Mouse (Mus musculus) forebrain, embryonic 16.5 days (tissue): ENCODE data around the gene Zfp740. TPM values are rescaled to one million over a fixed set of nuclear protein-coding genes. Genes with fewer than 3 reads are reported as not detected.

Source experiments
- ATAC-seq: fragments of 200-750 bp; cut with Nextera tagmentation; 2 replicates; pipeline ENCODE4 v1.8.0; 2017; ENCODE audit warnings: mild to moderate bottlenecking, moderate library complexity
- H3K27ac ChIP-seq: fragments of 300-500 bp; sonication (generic); 2 replicates; pipeline ENCODE4 v1.5.1; 2014; ENCODE audit warnings: low read length, control low read depth
- H3K27me3 ChIP-seq: fragments of 300-500 bp; sonication (generic); replicated peaks from 2 replicates; pipeline ENCODE4 v1.6.1; 2014; ENCODE audit warnings: low read length; ENCODE audit not compliant: control insufficient read depth, insufficient read depth
- H3K36me3 ChIP-seq: fragments of 300-500 bp; sonication (generic); 2 replicates; pipeline ENCODE4 v1.6.1; 2014; ENCODE audit not compliant: control insufficient read depth, insufficient read depth
- H3K4me1 ChIP-seq: fragments of 300-500 bp; sonication (generic); replicated peaks from 2 replicates; pipeline ENCODE4 v1.6.1; 2014; ENCODE audit warnings: low read length; ENCODE audit not compliant: control insufficient read depth, insufficient read depth
- H3K4me2 ChIP-seq: fragments of 300-500 bp; sonication (generic); 2 replicates; pipeline ENCODE4 v1.6.1; 2014; ENCODE audit warnings: mild to moderate bottlenecking, low read length, control low read depth
- H3K4me3 ChIP-seq: fragments of 300-500 bp; sonication (generic); replicated peaks from 2 replicates; pipeline ENCODE4 v1.5.1; 2014; ENCODE audit warnings: mild to moderate bottlenecking, low read length, control low read depth
- H3K9ac ChIP-seq: fragments of 300-500 bp; sonication (generic); replicated peaks from 2 replicates; pipeline ENCODE4 v1.6.1; 2014; ENCODE audit warnings: low read depth, low read length, control low read depth
- H3K9me3 ChIP-seq: fragments of 300-500 bp; sonication (generic); 2 replicates; pipeline ENCODE4 v1.6.1; 2016; ENCODE audit warnings: low read length; ENCODE audit not compliant: control insufficient read depth
- WGBS: fragments of 180-500 bp; shearing (Covaris S2); extraction: QIAGEN DNeasy Blood & Tissue Kit; methylation state at CpG from one replicate; pipeline ENCODE4 v1.1.7; 2014; 5-methylcytosine and 5-hydroxymethylcytosine counted together
- polyA plus RNA-seq: library from polyadenylated mRNA; unstranded; fragments of >200 nt; fragmentation: Nextera tagmentation; extraction: Ambion mirVana; gene quantifications from 2 replicates; pipeline ENCODE4 v1.2.1, GENCODE M21; 2015

Zfp740 gene
- polyA plus RNA-seq, 1 experiment from 2014 or later, result 84.6 TPM

GRCm38 (mm10) chr15:102188096-102188495 is 15.0 kb upstream of the Zfp740 start:
- no peak for ATAC-seq
- no peaks in the 10 kb centered on the region for H3K4me1 ChIP-seq
- H3K9ac ChIP-seq, result no peak overlapping the region
- no peak overlapping the region for H3K4me2 ChIP-seq
- no peak overlapping the region for H3K27ac ChIP-seq
- H3K36me3 ChIP-seq, result no peaks in the 10 kb centered on the region
- no peak overlapping the region for H3K4me3 ChIP-seq
- H3K27me3 ChIP-seq, result no peaks in the 10 kb centered on the region
- H3K9me3 ChIP-seq, result no peaks in the 10 kb centered on the region
- WGBS, result 89% methylated on average over 10 of the region's 10 CpGs

- no peak overlapping the region for H3K4me2 ChIP-seq
- H3K27ac ChIP-seq, result no peak overlapping the region
- no peak overlapping the region for H3K9ac ChIP-seq
- no peaks in the 10 kb centered on the region for H3K36me3 ChIP-seq
- WGBS, result 61% methylated on average over 6 of the region's 6 CpGs
- no peaks in the 10 kb centered on the region for H3K9me3 ChIP-seq
- ATAC-seq, result no peak
- H3K4me3 ChIP-seq, result no peak overlapping the region
- no peaks in the 10 kb centered on the region for H3K27me3 ChIP-seq
- H3K4me1 ChIP-seq, result no peaks in the 10 kb centered on the region
Observed at GRCm38 (mm10) chr15:102188883-102189282, 14.2 kb upstream of the Zfp740 start.

- H3K4me3 ChIP-seq, result no peak overlapping the region
- WGBS, result 87% methylated on average over 7 of the region's 7 CpGs
- H3K27ac ChIP-seq, result no peak overlapping the region
- H3K9ac ChIP-seq, result no peak overlapping the region
- H3K27me3 ChIP-seq, result no peaks in the 10 kb centered on the region
- no peaks in the 10 kb centered on the region for H3K36me3 ChIP-seq
- H3K4me2 ChIP-seq, result no peak overlapping the region
- ATAC-seq, result no peak
- H3K4me1 ChIP-seq, result no peaks in the 10 kb centered on the region
- H3K9me3 ChIP-seq, result no peaks in the 10 kb centered on the region
Observed at GRCm38 (mm10) chr15:102191699-102192098, 11.3 kb upstream of the Zfp740 start.

GRCm38 (mm10) chr15:102192271-102192812 is 10.7 kb upstream of the Zfp740 start:
- no peak overlapping the region for H3K4me3 ChIP-seq
- H3K27ac ChIP-seq, result no peak overlapping the region
- no peak for ATAC-seq
- H3K36me3 ChIP-seq, result no peaks in the 10 kb centered on the region
- H3K9me3 ChIP-seq, result no peaks in the 10 kb centered on the region
- no peaks in the 10 kb centered on the region for H3K4me1 ChIP-seq
- no peaks in the 10 kb centered on the region for H3K27me3 ChIP-seq
- 87% methylated on average over 7 of the region's 7 CpGs for WGBS
- H3K4me2 ChIP-seq, result no peak overlapping the region
- no peak overlapping the region for H3K9ac ChIP-seq

- no peaks in the 10 kb centered on the region for H3K36me3 ChIP-seq
- no peaks in the 10 kb centered on the region for H3K9me3 ChIP-seq
- no peaks in the 10 kb centered on the region for H3K27me3 ChIP-seq
- 67% methylated on average over 5 of the region's 5 CpGs for WGBS
- H3K9ac ChIP-seq, result no peak overlapping the region
- no peaks in the 10 kb centered on the region for H3K4me1 ChIP-seq
- H3K27ac ChIP-seq, result no peak overlapping the region
- H3K4me3 ChIP-seq, result no peak overlapping the region
- ATAC-seq, result no peak
- no peak overlapping the region for H3K4me2 ChIP-seq
Observed at GRCm38 (mm10) chr15:102192820-102193386, 10.1 kb upstream of the Zfp740 start.

GRCm38 (mm10) chr15:102193652-102194051 is 9.4 kb upstream of the Zfp740 start:
- Histone ChIP-seq H3K4me1 (no peaks in the 10 kb centered on the region), H3K36me3 (no peaks in the 10 kb centered on the region), H3K27ac (no peak overlapping the region), H3K27me3 (no peaks in the 10 kb centered on the region), H3K4me2 (no peak overlapping the region), H3K9me3 (no peaks in the 10 kb centered on the region), H3K9ac (no peak overlapping the region), H3K4me3 (no peak overlapping the region)
- ATAC-seq, result no peak
- 91% methylated on average over 4 of the region's 4 CpGs for WGBS

- Histone ChIP-seq H3K4me2 (no peak overlapping the region), H3K27me3 (no peaks in the 10 kb centered on the region), H3K4me1 (no peaks in the 10 kb centered on the region), H3K9ac (no peak overlapping the region), H3K4me3 (no peak overlapping the region), H3K9me3 (no peaks in the 10 kb centered on the region), H3K36me3 (no peaks in the 10 kb centered on the region), H3K27ac (no peak overlapping the region)
- WGBS, result 83% methylated on average over 4 of the region's 4 CpGs
- no peak for ATAC-seq
Observed at GRCm38 (mm10) chr15:102194439-102194838, 8.6 kb upstream of the Zfp740 start.

- H3K36me3 ChIP-seq, result no peaks in the 10 kb centered on the region
- H3K4me2 ChIP-seq, result no peak overlapping the region
- H3K4me1 ChIP-seq, result no peaks in the 10 kb centered on the region
- H3K9me3 ChIP-seq, result no peaks in the 10 kb centered on the region
- no peak overlapping the region for H3K9ac ChIP-seq
- 91% methylated on average over 4 of the region's 4 CpGs for WGBS
- H3K27ac ChIP-seq, result no peak overlapping the region
- H3K27me3 ChIP-seq, result no peaks in the 10 kb centered on the region
- ATAC-seq, result no peak
- no peak overlapping the region for H3K4me3 ChIP-seq
Observed at GRCm38 (mm10) chr15:102195373-102195772, 7.7 kb upstream of the Zfp740 start.

- no peak overlapping the region for H3K4me2 ChIP-seq
- H3K27ac ChIP-seq, result no peak overlapping the region
- no peaks in the 10 kb centered on the region for H3K27me3 ChIP-seq
- ATAC-seq, result no peak
- peaks cover 7% of the 10 kb centered on the region for H3K4me1 ChIP-seq
- H3K36me3 ChIP-seq, result no peaks in the 10 kb centered on the region
- H3K9me3 ChIP-seq, result no peaks in the 10 kb centered on the region
- H3K4me3 ChIP-seq, result no peak overlapping the region
- 86% methylated on average over 4 of the region's 4 CpGs for WGBS
- no peak overlapping the region for H3K9ac ChIP-seq
Observed at GRCm38 (mm10) chr15:102198841-102199240, 4.2 kb upstream of the Zfp740 start.
